Mouse (Mus musculus) MEL (cell line): ENCODE results near the gene Tbc1d17. TPM values are rescaled to one million over a fixed set of nuclear protein-coding genes. Genes with fewer than 3 reads are reported as not detected.

Source experiments
- DNase-seq: peaks from one replicate; pipeline ENCODE4 v3.0.0; 2011; ENCODE audit warnings: low read depth, low spot score
- H3K27ac ChIP-seq: 2 replicates; pipeline ENCODE4 v1.5.1; 2012; ENCODE audit warnings: low read depth, mild to moderate bottlenecking, control low read depth, low read length, moderate library complexity; ENCODE audit not compliant: control insufficient read depth
- H3K27me3 ChIP-seq, 2 experiments: fragments of 150-350 bp in 1 of 2; sonication (generic) in 1 of 2; 2 replicates each; pipeline ENCODE4 v1.6.1; 2012; ENCODE audit warnings: low read length in 2 of 2, mild to moderate bottlenecking in 2 of 2, improper control_type of control experiment in 1 of 2, moderate library complexity in 1 of 2; ENCODE audit not compliant: insufficient read depth in 2 of 2, control insufficient read depth in 1 of 2
- H3K36me3 ChIP-seq, 2 experiments: 2 replicates each; pipeline ENCODE4 v1.6.1; 2012 to 2014; ENCODE audit warnings: low read length in 2 of 2, improper control_type of control experiment in 1 of 2, inconsistent platforms in 1 of 2, mild to moderate bottlenecking in 1 of 2; ENCODE audit not compliant: insufficient read depth in 2 of 2, control insufficient read depth in 1 of 2
- H3K4me1 ChIP-seq, 2 experiments: fragments of 150-350 bp in 1 of 2; sonication (generic) in 1 of 2; 2 replicates each; pipeline ENCODE4 v1.6.1; 2012; ENCODE audit warnings: low read length in 2 of 2, improper control_type of control experiment in 1 of 2, mild to moderate bottlenecking in 1 of 2; ENCODE audit not compliant: insufficient read depth in 2 of 2, control insufficient read depth in 1 of 2
- H3K4me3 ChIP-seq, 2 experiments: fragments of 150-350 bp in 1 of 2; sonication (generic) in 1 of 2; 2 replicates each; pipeline ENCODE4 v1.5.1; 2012; ENCODE audit warnings: low read depth in 2 of 2, low read length in 2 of 2, mild to moderate bottlenecking in 2 of 2, moderate library complexity in 2 of 2, control low read depth in 1 of 2, improper control_type of control experiment in 1 of 2; ENCODE audit not compliant: control insufficient read depth in 1 of 2, insufficient read depth in 1 of 2
- H3K79me2 ChIP-seq: 2 replicates; pipeline ENCODE4 v1.6.1; 2012; ENCODE audit warnings: mild to moderate bottlenecking, low read length, moderate library complexity; ENCODE audit not compliant: control insufficient read depth, poor library complexity, insufficient read depth
- H3K9ac ChIP-seq: 2 replicates; pipeline ENCODE4 v1.6.1; 2012; ENCODE audit warnings: low read depth, mild to moderate bottlenecking, control low read depth, low read length, moderate library complexity; ENCODE audit not compliant: control insufficient read depth, poor library complexity, severe bottlenecking
- H3K9me3 ChIP-seq: fragments of 150-350 bp; sonication (generic); replicated peaks from 2 replicates; pipeline ENCODE4 v1.6.1; 2012; ENCODE audit warnings: mild to moderate bottlenecking, low read length, improper control_type of control experiment, moderate library complexity; ENCODE audit not compliant: insufficient read depth
- BHLHE40 ChIP-seq: IDR thresholded peaks from 2 replicates; pipeline ENCODE4 v1.6.1; 2012; ENCODE audit warnings: low read depth, mild to moderate bottlenecking, inconsistent platforms, low read length, improper control_type of control experiment, borderline replicate concordance
- CHD2 ChIP-seq: IDR thresholded peaks from 2 replicates; pipeline ENCODE4 v1.6.1; 2011; ENCODE audit warnings: low read length, improper control_type of control experiment
- E2F4 ChIP-seq: IDR thresholded peaks from 2 replicates; pipeline ENCODE4 v1.6.1; 2011; ENCODE audit warnings: low read depth, low read length, improper control_type of control experiment, borderline replicate concordance
- EP300 ChIP-seq, 2 experiments: IDR thresholded peaks; 2 replicates each; pipeline ENCODE4 v1.6.1; 2011; ENCODE audit warnings: improper control_type of control experiment in 2 of 2, low read length in 2 of 2, low read depth in 1 of 2, mild to moderate bottlenecking in 1 of 2
- ETS1 ChIP-seq: IDR thresholded peaks from 2 replicates; pipeline ENCODE4 v1.6.1; 2012; ENCODE audit warnings: low read depth, mild to moderate bottlenecking, inconsistent platforms, low read length, improper control_type of control experiment, moderate library complexity
- GABPA ChIP-seq: IDR thresholded peaks from 2 replicates; pipeline ENCODE4 v1.6.1; 2012; ENCODE audit warnings: low read depth, mild to moderate bottlenecking, inconsistent platforms, low read length, improper control_type of control experiment, moderate library complexity
- GATA1 ChIP-seq: IDR thresholded peaks from 2 replicates; pipeline ENCODE4 v1.6.1; 2011; ENCODE audit warnings: low read depth, low read length, improper control_type of control experiment
- HCFC1 ChIP-seq: IDR thresholded peaks from 2 replicates; pipeline ENCODE4 v1.6.1; 2012; ENCODE audit warnings: low read depth, mild to moderate bottlenecking, inconsistent platforms, low read length, improper control_type of control experiment, moderate library complexity
- KAT2A ChIP-seq: conservative IDR thresholded peaks from 2 replicates; pipeline ENCODE4 v1.6.1; 2012; ENCODE audit warnings: low read depth, low read length, improper control_type of control experiment, inconsistent platforms
- MAFK ChIP-seq: IDR thresholded peaks from 2 replicates; pipeline ENCODE4 v1.6.1; 2011; ENCODE audit warnings: low read depth, mild to moderate bottlenecking, low read length, improper control_type of control experiment, borderline replicate concordance
- MAZ ChIP-seq: IDR thresholded peaks from 2 replicates; pipeline ENCODE4 v1.6.1; 2012; ENCODE audit warnings: low read depth, mild to moderate bottlenecking, inconsistent platforms, low read length, improper control_type of control experiment
- MXI1 ChIP-seq: IDR thresholded peaks from 2 replicates; pipeline ENCODE4 v1.6.1; 2011; ENCODE audit warnings: mild to moderate bottlenecking, low read depth, low read length, improper control_type of control experiment
- MYB ChIP-seq: IDR thresholded peaks from 2 replicates; pipeline ENCODE4 v1.6.1; 2011; ENCODE audit warnings: mild to moderate bottlenecking, low read depth, low read length, improper control_type of control experiment
- MYC ChIP-seq: IDR thresholded peaks from 2 replicates; pipeline ENCODE4 v1.6.1; 2011; ENCODE audit warnings: low read depth, mild to moderate bottlenecking, low read length, improper control_type of control experiment, moderate library complexity
- NELFE ChIP-seq: IDR thresholded peaks from 2 replicates; pipeline ENCODE4 v1.6.1; 2011; ENCODE audit warnings: low read depth, low read length, improper control_type of control experiment
- NRF1 ChIP-seq: IDR thresholded peaks from 2 replicates; pipeline ENCODE4 v1.6.1; 2014; ENCODE audit warnings: low read depth, mild to moderate bottlenecking, inconsistent platforms, low read length, improper control_type of control experiment, moderate library complexity; ENCODE audit not compliant: poor library complexity, insufficient read depth, severe bottlenecking
- POLR2AphosphoS5 ChIP-seq: IDR thresholded peaks from 2 replicates; pipeline ENCODE4 v1.6.1; 2012; ENCODE audit warnings: low read depth, borderline replicate concordance, mild to moderate bottlenecking, inconsistent platforms, low read length, moderate library complexity, mixed read lengths
- RAD21 ChIP-seq: IDR thresholded peaks from 2 replicates; pipeline ENCODE4 v1.6.1; 2011; ENCODE audit warnings: mild to moderate bottlenecking, low read depth, low read length, improper control_type of control experiment
- RCOR1 ChIP-seq: IDR thresholded peaks from 2 replicates; pipeline ENCODE4 v1.6.1; 2012; ENCODE audit warnings: low read depth, mild to moderate bottlenecking, inconsistent platforms, low read length, improper control_type of control experiment
- SMC3 ChIP-seq: IDR thresholded peaks from 2 replicates; pipeline ENCODE4 v1.6.1; 2011; ENCODE audit warnings: low read depth, low read length, improper control_type of control experiment
- TAL1 ChIP-seq: IDR thresholded peaks from 2 replicates; pipeline ENCODE4 v1.6.1; 2012; ENCODE audit warnings: mild to moderate bottlenecking, inconsistent platforms, low read length, moderate library complexity, mixed read lengths
- TCF12 ChIP-seq: IDR thresholded peaks from 2 replicates; pipeline ENCODE4 v1.6.1; 2014; ENCODE audit warnings: low read depth, mild to moderate bottlenecking, inconsistent platforms, low read length, improper control_type of control experiment, moderate library complexity
- UBTF ChIP-seq: IDR thresholded peaks from 2 replicates; pipeline ENCODE4 v1.6.1; 2012; ENCODE audit warnings: low read depth, mild to moderate bottlenecking, inconsistent platforms, low read length, improper control_type of control experiment, moderate library complexity, borderline replicate concordance; ENCODE audit not compliant: insufficient read depth
- USF1 ChIP-seq: IDR thresholded peaks from 2 replicates; pipeline ENCODE4 v1.6.1; 2014; ENCODE audit warnings: low read depth, mild to moderate bottlenecking, inconsistent platforms, low read length, improper control_type of control experiment, moderate library complexity
- ZC3H11A ChIP-seq: IDR thresholded peaks from 2 replicates; pipeline ENCODE4 v1.6.1; 2012; ENCODE audit warnings: low read depth, mild to moderate bottlenecking, inconsistent platforms, low read length, improper control_type of control experiment
- ZKSCAN1 ChIP-seq: IDR thresholded peaks from 2 replicates; pipeline ENCODE4 v1.6.1; 2012; ENCODE audit warnings: low read depth, mild to moderate bottlenecking, inconsistent platforms, low read length, improper control_type of control experiment, moderate library complexity
- ZMIZ1 ChIP-seq: IDR thresholded peaks from 2 replicates; pipeline ENCODE4 v1.6.1; 2012; ENCODE audit warnings: low read depth, mild to moderate bottlenecking, inconsistent platforms, low read length, improper control_type of control experiment, moderate library complexity
- ZNF384 ChIP-seq: IDR thresholded peaks from 2 replicates; pipeline ENCODE4 v1.6.1; 2012; ENCODE audit warnings: low read depth, mild to moderate bottlenecking, inconsistent platforms, low read length, improper control_type of control experiment
- polyA plus RNA-seq, 2 experiments: library from polyadenylated mRNA; stranded (reverse) in 1 of 2; unstranded in 1 of 2; fragments of >175 nt in 1 of 2; fragments of >200 nt in 1 of 2; gene quantifications; 2 replicates each; pipeline versions ENCODE4 v1.2.1 to v1.2.4; 2012; ENCODE audit warnings: low replicate concordance in 2 of 2, low read depth in 1 of 2; ENCODE audit not compliant: insufficient read length in 2 of 2, insufficient read depth in 1 of 2, missing spikeins in 1 of 2
- total RNA-seq: library from RNA; depleted of rRNA; stranded (reverse); fragments of 300-350 nt; gene quantifications from 2 replicates; pipeline ENCODE4 v1.2.3, GENCODE M21; 2012

Tbc1d17 gene
- total and polyA plus RNA-seq, 3 experiments: 16.7 to 29.5 TPM; not detected in 1

- DNase-seq: no peak
- peaks cover 0 to 22% of the 10 kb centered on the region in 2 experiments; a peak in 2 of 4 replicates for H3K4me1 ChIP-seq
- H3K36me3 ChIP-seq: peaks cover 2 to 10% of the 10 kb centered on the region in 2 experiments; a peak in 3 of 4 replicates
- H3K79me2 ChIP-seq: peaks cover 25% of the 10 kb centered on the region
- no peak overlapping the region for H3K4me3 ChIP-seq
- no peak for TF ChIP-seq HCFC1
- TF ChIP-seq ZC3H11A: no peak
- no peak for TF ChIP-seq POLR2AphosphoS5
- TF ChIP-seq NELFE: no peak
- no peak for TF ChIP-seq TCF12
- TF ChIP-seq RCOR1: no peak
- TF ChIP-seq RAD21: no peak
- no peak for TF ChIP-seq E2F4
- TF ChIP-seq NRF1: no peak
- TF ChIP-seq MYB: no peak
- TF ChIP-seq MAFK: no peak
- no peak for TF ChIP-seq BHLHE40
- TF ChIP-seq SMC3: no peak
- TF ChIP-seq ETS1: no peak
- TF ChIP-seq USF1: no peak
- no peak for TF ChIP-seq KAT2A
- TF ChIP-seq ZNF384: no peak
- no peak for TF ChIP-seq MAZ
- H3K27ac ChIP-seq: no peak overlapping the region
- H3K9me3 ChIP-seq: no peaks in the 10 kb centered on the region
- H3K9ac ChIP-seq: no peak overlapping the region; the same call in 1 of the 2 replicates
- no peaks in the 10 kb centered on the region for H3K27me3 ChIP-seq
Observed at GRCm38 (mm10) chr7:44890737-44891136, 41.9 kb upstream of the Tbc1d17 start.

DNA sequence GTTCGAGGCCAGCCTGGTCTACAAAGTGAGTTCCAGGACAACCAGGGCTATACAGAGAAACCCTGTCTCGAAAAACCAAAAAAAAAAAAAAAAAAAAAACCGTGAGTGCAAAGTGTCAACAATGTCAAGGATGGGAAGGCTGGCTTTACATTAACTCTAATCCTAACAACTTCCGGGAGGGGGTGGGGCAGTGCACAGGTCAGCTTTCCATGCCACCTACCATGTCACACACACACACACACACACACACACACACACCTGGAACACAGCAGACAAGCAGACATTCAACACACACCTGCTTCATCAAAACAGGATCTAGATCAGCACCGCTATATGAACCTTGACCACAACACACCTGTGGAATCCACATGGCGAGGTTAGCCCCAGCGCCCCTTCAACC is 41.3 kb upstream of the Tbc1d17 start:
- Histone ChIP-seq H3K4me3 (no peak overlapping the region), H3K9me3 (no peaks in the 10 kb centered on the region), H3K9ac (no peak overlapping the region), H3K27me3 (no peaks in the 10 kb centered on the region), H3K4me1 (peaks cover 0 to 19% of the 10 kb centered on the region in 2 experiments; a peak in 2 of 4 replicates), H3K36me3 (peaks cover 2 to 7% of the 10 kb centered on the region in 2 experiments; a peak in 3 of 4 replicates), H3K27ac (no peak overlapping the region), H3K79me2 (peaks cover 25% of the 10 kb centered on the region)
- DNase-seq: no peak
- no peak for TF ChIP-seq USF1
- no peak for TF ChIP-seq HCFC1
- TF ChIP-seq KAT2A: no peak
- TF ChIP-seq MYC: no peak
- TF ChIP-seq GATA1: no peak
- TF ChIP-seq BHLHE40: no peak
- no peak for TF ChIP-seq RCOR1
- TF ChIP-seq ETS1: no peak
- TF ChIP-seq TAL1: no peak
- TF ChIP-seq ZKSCAN1: no peak
- TF ChIP-seq MXI1: no peak
- TF ChIP-seq GABPA: no peak
- no peak for TF ChIP-seq ZMIZ1
- no peak for TF ChIP-seq EP300 (IDR thresholded peaks at IDR 0.05; ENCODE audit: low read depth in 1 of 2, low read length in 2 of 2)
- TF ChIP-seq NRF1: no peak
- TF ChIP-seq CHD2: no peak
- TF ChIP-seq E2F4: no peak
- TF ChIP-seq UBTF: no peak
